Mouse (Mus musculus): ENCODE measurements around the gene Zfp385b.

DNA sequence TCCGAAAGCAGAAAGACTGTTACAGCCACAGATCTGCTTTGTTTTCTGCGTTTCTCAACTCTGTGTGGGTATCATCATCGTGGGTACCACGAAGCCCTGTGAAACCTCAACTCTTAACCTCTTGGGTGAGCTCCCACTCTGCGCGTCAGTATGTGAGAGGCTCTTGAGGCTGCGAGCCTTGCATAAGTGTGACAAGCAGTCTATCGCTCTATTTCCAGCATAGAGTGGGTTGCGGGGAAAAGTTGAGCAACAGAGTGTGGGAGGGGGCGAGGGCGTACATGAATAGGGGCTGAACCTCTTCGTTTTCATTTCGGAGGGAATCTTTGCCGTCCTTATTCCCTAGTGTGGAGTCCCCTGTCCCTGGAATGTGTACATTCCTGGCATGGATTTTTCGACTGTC lies 44.1 kb upstream of the Zfp385b start:
- TF ChIP-seq CTCF (IDR thresholded peaks at IDR 0.05; ENCODE audit: borderline replicate concordance, insufficient read depth, low read length) (no peak), POLR2A (IDR thresholded peaks at IDR 0.05; ENCODE audit: low read depth, low read length) (no peak)

Measured in embryonic fibroblast, embryonic 13.5 days (primary cell).